28 mouse cellular contexts compared by ENCODE assay signal in the genomic region with DNA sequence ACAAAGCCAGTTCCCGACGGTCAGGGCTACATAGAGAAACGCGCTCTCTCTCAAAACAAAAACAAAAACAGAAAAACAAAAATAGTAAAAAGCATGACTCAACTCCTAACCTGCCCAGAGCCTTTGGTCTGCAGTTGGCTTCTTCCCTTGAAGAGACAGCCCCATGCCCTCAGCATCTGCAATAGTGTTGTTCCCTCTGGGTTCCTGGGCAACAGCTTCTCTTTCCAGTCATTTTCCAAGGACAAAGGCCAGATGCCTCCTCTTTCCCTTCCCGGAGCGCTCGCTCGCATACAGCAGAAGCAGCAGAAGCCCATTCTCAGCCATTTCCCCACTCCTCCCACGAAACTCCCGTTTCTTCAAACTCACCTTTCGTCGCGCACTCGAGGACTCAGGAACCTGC.
"Had no signal": no experiment of that assay in that cellular context is flagged by ENCODE, and none has a peak within 500 bp of the region (broad histone marks: within the 10 kb centered on the region; RNA-seq: fewer than 3 reads in every experiment).

No protein-coding gene starts in this region.

- H3K4me2 ChIP-seq: heart, embryonic 11.5 days; heart, embryonic 13.5 days; heart, embryonic 15.5 days; hindbrain, embryonic 12.5 days; hindbrain, embryonic 14.5 days; intestine, embryonic 15.5 days; limb, embryonic 12.5 days; liver, embryonic 11.5 days; liver, embryonic 13.5 days had no signal

- H3K4me3 ChIP-seq: heart, adult 2 months; heart, embryonic 13.5 days; heart, embryonic 15.5 days; hindbrain, embryonic 10.5 days; hindbrain, embryonic 12.5 days; intestine, embryonic 15.5 days; layer of hippocampus, adult 2 months; left cerebral cortex, adult 2 months; limb, embryonic 10.5 days; limb, embryonic 12.5 days; liver, embryonic 13.5 days had no signal

- DNase-seq: gastrocnemius, postnatal 14 days; gastrocnemius, postnatal 36 days; heart, adult 11 months; heart, adult 2 months; heart, postnatal 14 days; heart, postnatal 4 days; kidney, adult 18-20 months; kidney, adult 8-10 months; kidney, postnatal 10 days; kidney, postnatal 25 days; kidney, postnatal 4 days; liver; liver, embryonic 13.5 days had no signal

- H3K9ac ChIP-seq: heart, embryonic 13.5 days; heart, embryonic 15.5 days; hindbrain, embryonic 12.5 days; hindbrain, embryonic 14.5 days; intestine, embryonic 15.5 days; limb, embryonic 12.5 days; liver, embryonic 13.5 days had no signal

- H3K36me3 ChIP-seq: heart, embryonic 13.5 days; heart, embryonic 15.5 days; hindbrain, embryonic 10.5 days; hindbrain, embryonic 12.5 days; intestine, embryonic 15.5 days; limb, embryonic 10.5 days; limb, embryonic 12.5 days; liver, embryonic 13.5 days had no signal

- ATAC-seq: hindbrain, embryonic 16.5 days; inflammation-experienced regulatory T-cells, adult 6 months; intestine, embryonic 15.5 days; intestine, postnatal 0 days had no signal

- H3K27ac ChIP-seq: heart, adult 2 months; heart, embryonic 13.5 days; heart, embryonic 15.5 days; hindbrain, embryonic 10.5 days; hindbrain, embryonic 12.5 days; hindbrain, embryonic 14.5 days; intestine, embryonic 15.5 days; layer of hippocampus, adult 2 months; left cerebral cortex, adult 2 months; limb, embryonic 10.5 days; limb, embryonic 12.5 days; liver, embryonic 13.5 days had no signal

- H3K27me3 ChIP-seq: heart, embryonic 13.5 days; heart, embryonic 15.5 days; hindbrain, embryonic 12.5 days; intestine, embryonic 15.5 days; limb, embryonic 12.5 days; liver, embryonic 13.5 days had no signal

- H3K9me3 ChIP-seq: heart, embryonic 13.5 days; heart, embryonic 15.5 days; hindbrain, embryonic 10.5 days; hindbrain, embryonic 12.5 days; intestine, embryonic 15.5 days; limb, embryonic 10.5 days; limb, embryonic 12.5 days; liver, embryonic 13.5 days had no signal
